Mouse (Mus musculus): ENCODE data around the gene Myog. TPM values are rescaled to one million over a fixed set of nuclear protein-coding genes. Genes with fewer than 3 reads are reported as not detected.

Myog gene
- polyA plus RNA-seq, 1 experiment from 2014 or later = 29.0 TPM

- WGBS = 65% methylated on average over 3 of the region's 3 CpGs
- Histone ChIP-seq H3K4me1 (peaks cover 35% of the 10 kb centered on the region), H3K9me3 (no peaks in the 10 kb centered on the region), H3K4me2 (no peak overlapping the region), H3K27me3 (peaks cover 3% of the 10 kb centered on the region; the same call in 1 of the 2 replicates), H3K36me3 (no peaks in the 10 kb centered on the region), H3K27ac (no peak overlapping the region), H3K4me3 (no peak overlapping the region), H3K9ac (no peak overlapping the region)
- no peak for ATAC-seq (ENCODE audit: insufficient number of reproducible peaks, insufficient read depth, low FRiP score, low TSS enrichment, low read depth)
Observed at GRCm38 (mm10) chr1:134288239-134288638, 1.6 kb upstream of the Myog start.

- ATAC-seq (ENCODE audit: insufficient number of reproducible peaks, insufficient read depth, low FRiP score, low TSS enrichment, low read depth) = no peak
- H3K4me1 ChIP-seq = peaks cover 35% of the 10 kb centered on the region
- no peak overlapping the region for H3K9ac ChIP-seq
- no peak overlapping the region for H3K4me2 ChIP-seq
- peak overlapping the region; percentile 22; the same call in 1 of the 2 replicates for H3K27ac ChIP-seq
- 90% methylated on average over 13 of the region's 13 CpGs for WGBS
- peaks cover 3% of the 10 kb centered on the region; the same call in 1 of the 2 replicates for H3K27me3 ChIP-seq
- H3K4me3 ChIP-seq = no peak overlapping the region
- no peaks in the 10 kb centered on the region for H3K9me3 ChIP-seq
- H3K36me3 ChIP-seq = no peaks in the 10 kb centered on the region
Observed at GRCm38 (mm10) chr1:134290300-134290699, 511 bp downstream of the Myog start.

- H3K4me1 ChIP-seq = peaks cover 35% of the 10 kb centered on the region
- no peak for ATAC-seq (ENCODE audit: insufficient number of reproducible peaks, insufficient read depth, low FRiP score, low TSS enrichment, low read depth)
- no peak overlapping the region for H3K4me3 ChIP-seq
- no peak overlapping the region for H3K4me2 ChIP-seq
- H3K36me3 ChIP-seq = no peaks in the 10 kb centered on the region
- WGBS = 58% methylated on average over 5 of the region's 5 CpGs
- H3K9ac ChIP-seq = no peak overlapping the region
- H3K27me3 ChIP-seq = peaks cover 3% of the 10 kb centered on the region; the same call in 1 of the 2 replicates
- H3K27ac ChIP-seq = no peak overlapping the region
- peaks cover 3% of the 10 kb centered on the region; the same call in 1 of the 2 replicates for H3K9me3 ChIP-seq
Observed at GRCm38 (mm10) chr1:134290909-134291308, 1.1 kb downstream of the Myog start.

- ATAC-seq (ENCODE audit: insufficient number of reproducible peaks, insufficient read depth, low FRiP score, low TSS enrichment, low read depth) = no peak
- Histone ChIP-seq H3K4me2 (no peak overlapping the region), H3K4me1 (peaks cover 35% of the 10 kb centered on the region), H3K36me3 (no peaks in the 10 kb centered on the region), H3K27ac (no peak overlapping the region), H3K9me3 (peaks cover 3% of the 10 kb centered on the region; the same call in 1 of the 2 replicates), H3K9ac (no peak overlapping the region), H3K27me3 (peaks cover 3% of the 10 kb centered on the region; the same call in 1 of the 2 replicates), H3K4me3 (no peak overlapping the region)
- WGBS = 69% methylated on average over 8 of the region's 8 CpGs
Observed at GRCm38 (mm10) chr1:134291555-134291954, 1.8 kb downstream of the Myog start.

GRCm38 (mm10) chr1:134292073-134292472, 2.3 kb downstream of the Myog start:
- Histone ChIP-seq H3K4me1 (peaks cover 35% of the 10 kb centered on the region), H3K4me3 (no peak overlapping the region), H3K36me3 (no peaks in the 10 kb centered on the region), H3K27me3 (peaks cover 6% of the 10 kb centered on the region), H3K27ac (peak overlapping the region; percentile 39; the same call in 1 of the 2 replicates), H3K4me2 (no peak overlapping the region), H3K9me3 (peaks cover 3% of the 10 kb centered on the region; the same call in 1 of the 2 replicates), H3K9ac (no peak overlapping the region)
- ATAC-seq (ENCODE audit: insufficient number of reproducible peaks, insufficient read depth, low FRiP score, low TSS enrichment, low read depth) = no peak
- WGBS = 10% methylated on average over 5 of the region's 5 CpGs

- ATAC-seq (ENCODE audit: insufficient number of reproducible peaks, insufficient read depth, low FRiP score, low TSS enrichment, low read depth) = no peak
- WGBS = 35% methylated on average over 9 of the region's 9 CpGs
- Histone ChIP-seq H3K4me3 (no peak overlapping the region), H3K4me2 (no peak overlapping the region), H3K27me3 (peaks cover 12% of the 10 kb centered on the region), H3K9ac (no peak overlapping the region), H3K4me1 (peaks cover 35% of the 10 kb centered on the region), H3K9me3 (peaks cover 3% of the 10 kb centered on the region; the same call in 1 of the 2 replicates), H3K36me3 (no peaks in the 10 kb centered on the region), H3K27ac (peak overlapping the region; percentile 39; the same call in 1 of the 2 replicates)
Observed at GRCm38 (mm10) chr1:134292601-134293000, 2.8 kb downstream of the Myog start.

GRCm38 (mm10) chr1:134293276-134293675, 3.5 kb downstream of the Myog start:
- Histone ChIP-seq H3K4me1 (peaks cover 35% of the 10 kb centered on the region), H3K9ac (no peak overlapping the region), H3K4me2 (no peak overlapping the region), H3K27ac (no peak overlapping the region), H3K9me3 (peaks cover 3% of the 10 kb centered on the region; the same call in 1 of the 2 replicates), H3K27me3 (peaks cover 18% of the 10 kb centered on the region), H3K4me3 (no peak overlapping the region), H3K36me3 (no peaks in the 10 kb centered on the region)
- ATAC-seq (ENCODE audit: insufficient number of reproducible peaks, insufficient read depth, low FRiP score, low TSS enrichment, low read depth) = no peak
- WGBS = 83% methylated on average over 7 of the region's 7 CpGs

GRCm38 (mm10) chr1:134293738-134294604, 4.2 kb downstream of the Myog start:
- H3K27ac ChIP-seq = no peak overlapping the region
- WGBS = 56% methylated on average over 3 of the region's 3 CpGs

GRCm38 (mm10) chr1:134297265-134297664, 7.5 kb downstream of the Myog start:
- no peak for ATAC-seq (ENCODE audit: insufficient number of reproducible peaks, insufficient read depth, low FRiP score, low TSS enrichment, low read depth)
- no peak overlapping the region for H3K27ac ChIP-seq
- no peaks in the 10 kb centered on the region for H3K36me3 ChIP-seq
- H3K9me3 ChIP-seq = peaks cover 3% of the 10 kb centered on the region; the same call in 1 of the 2 replicates
- peaks cover 19% of the 10 kb centered on the region for H3K4me1 ChIP-seq
- no peak overlapping the region for H3K9ac ChIP-seq
- no peak overlapping the region for H3K4me3 ChIP-seq
- WGBS = 86% methylated on average over 8 of the region's 8 CpGs
- H3K27me3 ChIP-seq = peaks cover 47% of the 10 kb centered on the region
- no peak overlapping the region for H3K4me2 ChIP-seq

More at GRCm38 (mm10) chr1:134293738-134294604, 4.2 kb downstream of the Myog start:
- Histone ChIP-seq H3K36me3 (no peaks in the 10 kb centered on the region), H3K9me3 (peaks cover 3% of the 10 kb centered on the region; the same call in 1 of the 2 replicates), H3K27me3 (peaks cover 24% of the 10 kb centered on the region), H3K4me2 (no peak overlapping the region), H3K4me3 (no peak overlapping the region), H3K4me1 (peaks cover 40% of the 10 kb centered on the region), H3K9ac (no peak overlapping the region)
- no peak for ATAC-seq (ENCODE audit: insufficient number of reproducible peaks, insufficient read depth, low FRiP score, low TSS enrichment, low read depth)

- H3K4me2 ChIP-seq = peak overlapping the region; percentile 96
- peaks cover 47% of the 10 kb centered on the region for H3K27me3 ChIP-seq
- H3K9me3 ChIP-seq = peaks cover 3% of the 10 kb centered on the region; the same call in 1 of the 2 replicates
- H3K27ac ChIP-seq = no peak overlapping the region
- peak overlapping the region; percentile 54 for H3K4me3 ChIP-seq
- no peak; the same call in 1 of the 2 replicates for ATAC-seq (ENCODE audit: insufficient number of reproducible peaks, insufficient read depth, low FRiP score, low TSS enrichment, low read depth)
- WGBS = 6% methylated on average over 59 of the region's 59 CpGs
- H3K36me3 ChIP-seq = no peaks in the 10 kb centered on the region
- H3K9ac ChIP-seq = peak overlapping the region; percentile 72
- H3K4me1 ChIP-seq = peaks cover 27% of the 10 kb centered on the region
Observed at GRCm38 (mm10) chr1:134298636-134299411, 9.0 kb downstream of the Myog start.

- peak overlapping the region; percentile 36; the same call in 1 of the 2 replicates for H3K9ac ChIP-seq
Observed at GRCm38 (mm10) chr1:134302568-134303238, 12.9 kb downstream of the Myog start.

More at GRCm38 (mm10) chr1:134302568-134303238, 12.9 kb downstream of the Myog start:
- 18% methylated on average over 8 of the region's 8 CpGs for WGBS
- Histone ChIP-seq H3K4me1 (peaks cover 27% of the 10 kb centered on the region), H3K27me3 (peaks cover 37% of the 10 kb centered on the region), H3K4me2 (no peak overlapping the region; the same call in 1 of the 2 replicates), H3K36me3 (peaks cover 7% of the 10 kb centered on the region), H3K27ac (peak overlapping the region; percentile 48), H3K9me3 (no peaks in the 10 kb centered on the region), H3K4me3 (no peak overlapping the region)
- no peak for ATAC-seq (ENCODE audit: insufficient number of reproducible peaks, insufficient read depth, low FRiP score, low TSS enrichment, low read depth)
